Mouse (Mus musculus): ENCODE measurements around the gene Krt28. TPM values are rescaled to one million over a fixed set of nuclear protein-coding genes. Genes with fewer than 3 reads are reported as not detected.
A peak's percentile ranks its signal among the peaks of the same experiment; 100 is the strongest.

Gene Krt28
- polyA plus RNA-seq (2016; fragmentation: Nextera tagmentation; extraction: Ambion mirVana), result 0.20 and 0.39 TPM in 2 replicates

DNA sequence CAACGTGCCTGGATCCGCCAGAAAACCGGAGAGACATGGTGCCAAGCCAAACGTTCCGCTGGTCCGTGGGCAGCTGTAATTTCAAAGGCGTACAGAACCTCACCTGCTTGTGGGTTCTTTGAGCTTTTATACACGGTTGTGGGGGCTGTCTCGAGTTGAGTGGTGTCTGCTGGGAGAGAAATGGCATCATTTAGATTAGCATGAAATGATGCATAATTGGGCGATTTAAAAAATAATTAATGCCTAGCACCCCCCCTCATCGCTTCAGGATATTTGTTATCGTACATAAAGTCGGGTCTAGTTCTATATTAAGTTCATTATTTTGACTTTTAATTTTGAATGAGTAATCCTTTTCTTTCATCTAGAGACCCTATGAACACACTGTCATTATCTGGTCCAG is at the start of gene Krt28:
Krt28 (minus strand) TSS at position 101 of the 400 bp plus-strand sequence.
- no peaks in the 10 kb centered on the region for H3K27me3 ChIP-seq (ENCODE audit: insufficient read depth, poor library complexity, severe bottlenecking)
- no peaks in the 10 kb centered on the region for H3K36me3 ChIP-seq
- H3K27ac ChIP-seq, result no peak within 1 kb of the TSS
- H3K9me3 ChIP-seq, result no peaks in the 10 kb centered on the region
- no peak for DNase-seq (ENCODE audit: low spot score)
- WGBS, result 81% methylated on average over 13 of the region's 13 CpGs
- H3K4me3 ChIP-seq, result no peak within 1 kb of the TSS
- H3K4me1 ChIP-seq, result no peaks in the 10 kb centered on the region

GRCm38 (mm10) chr11:99422159-99422558 is 47.5 kb upstream of the Krt28 start, which contains the start of gene Krt12:
Gene Krt12 (minus strand): TSS chr11:99422259.
- Histone ChIP-seq H3K4me1 (no peaks in the 10 kb centered on the region), H3K27me3 (ENCODE audit: insufficient read depth, poor library complexity, severe bottlenecking) (peaks cover 8% of the 10 kb centered on the region; the same call in 1 of the 2 replicates), H3K9me3 (no peaks in the 10 kb centered on the region), H3K4me3 (no peak within 1 kb of the TSS), H3K27ac (no peak within 1 kb of the TSS), H3K36me3 (no peaks in the 10 kb centered on the region)
- no peak for DNase-seq (ENCODE audit: low spot score)
- WGBS, result 75% methylated on average over 10 of the region's 10 CpGs

GRCm38 (mm10) chr11:99420586-99420985 is 45.9 kb upstream of the Krt28 start:
- Histone ChIP-seq H3K36me3 (no peaks in the 10 kb centered on the region), H3K4me3 (no peak overlapping the region), H3K27me3 (ENCODE audit: insufficient read depth, poor library complexity, severe bottlenecking) (peaks cover 8% of the 10 kb centered on the region; the same call in 1 of the 2 replicates), H3K27ac (no peak overlapping the region), H3K9me3 (no peaks in the 10 kb centered on the region), H3K4me1 (no peaks in the 10 kb centered on the region)
- DNase-seq (ENCODE audit: low spot score), result no peak
- 41% methylated on average over 10 of the region's 10 CpGs for WGBS

DNA sequence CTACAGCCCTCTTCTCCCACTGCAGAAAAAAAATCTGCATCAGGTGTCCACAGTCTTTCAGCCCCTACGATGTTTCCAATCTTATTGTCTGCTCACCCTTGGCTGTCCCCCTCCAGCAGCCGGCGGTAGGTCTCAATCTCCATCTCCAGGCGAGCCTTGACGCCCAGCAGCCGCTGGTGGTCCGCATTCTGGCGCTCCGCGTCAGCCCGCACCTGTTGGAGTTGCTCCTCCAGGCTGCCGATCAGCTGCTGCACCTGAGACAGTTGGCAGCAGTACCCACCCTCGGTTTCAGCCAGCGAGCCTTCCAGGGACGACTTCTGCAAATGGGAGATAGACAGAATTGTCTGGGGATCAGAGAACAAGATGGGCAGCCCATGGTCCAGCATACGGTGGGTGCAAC is 43.1 kb upstream of the Krt28 start:
- Histone ChIP-seq H3K36me3 (no peaks in the 10 kb centered on the region), H3K27ac (no peak overlapping the region), H3K9me3 (no peaks in the 10 kb centered on the region), H3K4me3 (no peak overlapping the region), H3K27me3 (ENCODE audit: insufficient read depth, poor library complexity, severe bottlenecking) (peaks cover 8% of the 10 kb centered on the region; the same call in 1 of the 2 replicates), H3K4me1 (no peaks in the 10 kb centered on the region)
- no peak for DNase-seq (ENCODE audit: low spot score)
- 65% methylated on average over 16 of the region's 16 CpGs for WGBS

DNA sequence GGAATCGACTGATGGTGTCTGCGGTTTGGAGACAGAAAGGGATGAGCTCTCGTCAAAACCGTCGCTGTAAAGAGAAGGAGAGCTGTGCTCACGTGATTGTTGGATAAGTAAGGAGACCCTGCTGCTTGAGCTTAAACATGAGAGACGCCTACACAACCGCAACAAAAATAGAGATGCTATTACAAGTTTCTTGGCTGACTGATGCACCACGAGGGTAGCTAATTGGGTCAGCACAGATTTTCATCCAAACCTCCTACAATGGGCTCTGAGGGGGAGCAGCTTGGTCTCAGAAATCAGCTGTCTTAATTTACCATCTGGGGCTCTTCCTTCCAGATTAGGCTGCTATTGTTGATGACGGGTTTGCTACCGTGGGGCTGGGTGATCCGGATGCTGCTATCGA is 42.2 kb upstream of the Krt28 start:
- Histone ChIP-seq H3K4me3 (no peak overlapping the region), H3K9me3 (no peaks in the 10 kb centered on the region), H3K36me3 (no peaks in the 10 kb centered on the region), H3K27me3 (ENCODE audit: insufficient read depth, poor library complexity, severe bottlenecking) (peaks cover 8% of the 10 kb centered on the region; the same call in 1 of the 2 replicates), H3K4me1 (no peaks in the 10 kb centered on the region), H3K27ac (no peak overlapping the region)
- no peak for DNase-seq (ENCODE audit: low spot score)
- 86% methylated on average over 13 of the region's 13 CpGs for WGBS

GRCm38 (mm10) chr11:99414463-99415147 is 39.9 kb upstream of the Krt28 start:
- no peak overlapping the region for H3K4me3 ChIP-seq
- DNase-seq (ENCODE audit: low spot score), result no peak
- H3K4me1 ChIP-seq, result no peaks in the 10 kb centered on the region
- H3K27ac ChIP-seq, result no peak overlapping the region
- no peaks in the 10 kb centered on the region for H3K9me3 ChIP-seq
- 85% methylated on average over 13 of the region's 13 CpGs for WGBS
- no peaks in the 10 kb centered on the region for H3K36me3 ChIP-seq
- H3K27me3 ChIP-seq (ENCODE audit: insufficient read depth, poor library complexity, severe bottlenecking), result peaks cover 8% of the 10 kb centered on the region; the same call in 1 of the 2 replicates

DNA sequence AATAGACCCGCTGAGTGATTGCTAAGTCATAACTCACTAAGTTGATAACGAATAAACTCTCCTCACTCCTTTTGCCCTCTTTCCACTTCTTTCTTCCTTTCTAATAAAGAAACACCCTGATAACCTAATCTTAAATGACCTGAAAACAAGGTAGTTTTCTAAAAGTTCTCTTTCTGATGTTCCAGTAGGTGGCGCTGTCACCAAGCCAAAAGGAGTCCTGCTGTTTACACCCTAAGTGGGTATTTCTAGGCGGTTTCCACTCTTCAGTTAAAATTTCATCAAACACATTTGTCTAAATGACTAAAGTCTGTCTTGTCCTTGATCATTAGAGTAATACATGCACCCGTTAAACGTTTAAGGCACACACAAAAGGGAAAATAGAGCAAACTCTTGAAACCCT is 38.5 kb upstream of the Krt28 start:
- WGBS, result 20% methylated on average over 6 of the region's 6 CpGs
- Histone ChIP-seq H3K27me3 (ENCODE audit: insufficient read depth, poor library complexity, severe bottlenecking) (peaks cover 7% of the 10 kb centered on the region; the same call in 1 of the 2 replicates), H3K27ac (no peak overlapping the region), H3K9me3 (no peaks in the 10 kb centered on the region), H3K4me1 (no peaks in the 10 kb centered on the region), H3K36me3 (no peaks in the 10 kb centered on the region), H3K4me3 (no peak overlapping the region)
- no peak for DNase-seq (ENCODE audit: low spot score)

DNA sequence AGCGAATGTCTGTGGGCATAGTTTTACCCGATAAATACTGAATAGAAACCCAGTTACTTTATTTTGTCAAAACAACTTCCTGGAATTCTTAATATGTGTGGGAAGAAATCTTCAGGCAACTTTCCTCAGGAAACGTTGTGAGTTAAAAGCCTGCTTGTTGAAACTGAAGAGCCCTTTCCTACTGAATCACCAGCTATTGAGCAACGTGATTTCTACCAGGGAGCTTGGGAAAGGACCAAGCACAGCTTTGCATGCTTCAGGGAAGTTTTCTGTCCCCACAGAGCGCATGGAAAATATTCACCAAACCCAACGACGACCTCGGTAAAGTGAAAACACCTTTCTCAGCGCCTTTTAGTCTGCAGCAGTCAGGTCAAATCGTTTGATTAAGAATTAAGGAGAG is 31.5 kb upstream of the Krt28 start:
- H3K27ac ChIP-seq, result no peak overlapping the region
- DNase-seq (ENCODE audit: low spot score), result no peak
- no peaks in the 10 kb centered on the region for H3K4me1 ChIP-seq
- no peaks in the 10 kb centered on the region for H3K9me3 ChIP-seq
- WGBS, result 71% methylated on average over 10 of the region's 10 CpGs
- H3K4me3 ChIP-seq, result no peak overlapping the region
- no peaks in the 10 kb centered on the region for H3K36me3 ChIP-seq
- 0 out of 2 replicates have a peak, but pooled peaks cover 1% of the 10 kb centered on the region for H3K27me3 ChIP-seq (ENCODE audit: insufficient read depth, poor library complexity, severe bottlenecking)

- 76% methylated on average over 13 of the region's 13 CpGs for WGBS
- H3K9me3 ChIP-seq, result no peaks in the 10 kb centered on the region
- H3K27me3 ChIP-seq (ENCODE audit: insufficient read depth, poor library complexity, severe bottlenecking), result peaks cover 22% of the 10 kb centered on the region
- H3K4me3 ChIP-seq, result no peak overlapping the region
- no peak for DNase-seq (ENCODE audit: low spot score)
- H3K4me1 ChIP-seq, result no peaks in the 10 kb centered on the region
- H3K27ac ChIP-seq, result no peak overlapping the region
- H3K36me3 ChIP-seq, result no peaks in the 10 kb centered on the region
Measured at GRCm38 (mm10) chr11:99399956-99400549, 25.4 kb upstream of the Krt28 start.

- Histone ChIP-seq H3K9me3 (no peaks in the 10 kb centered on the region), H3K4me3 (no peak overlapping the region), H3K4me1 (no peaks in the 10 kb centered on the region), H3K36me3 (no peaks in the 10 kb centered on the region), H3K27ac (no peak overlapping the region), H3K27me3 (ENCODE audit: insufficient read depth, poor library complexity, severe bottlenecking) (peaks cover 22% of the 10 kb centered on the region)
- no peak for DNase-seq (ENCODE audit: low spot score)
- 65% methylated on average over 8 of the region's 8 CpGs for WGBS
Measured at GRCm38 (mm10) chr11:99398832-99399231, 24.1 kb upstream of the Krt28 start.

DNA sequence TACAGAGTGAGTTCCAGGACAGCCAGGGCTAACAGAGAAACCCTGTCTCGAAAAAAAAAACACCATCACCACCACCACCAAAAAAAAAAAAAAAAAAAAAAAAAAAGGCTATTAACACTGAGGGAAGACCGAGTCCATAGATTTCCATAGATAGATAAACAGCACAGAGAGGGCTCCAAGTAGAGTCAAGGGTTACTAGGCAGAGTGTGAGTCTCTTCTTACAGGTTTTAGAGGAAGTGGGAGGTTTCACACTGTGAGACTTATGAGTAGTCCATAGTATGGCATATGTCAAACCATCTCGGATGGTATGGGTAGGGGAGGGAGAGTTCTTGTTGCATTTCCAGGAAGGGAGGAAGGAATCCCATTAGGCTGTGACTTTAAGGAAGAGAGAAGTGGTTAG is 23.4 kb upstream of the Krt28 start:
- Histone ChIP-seq H3K27me3 (ENCODE audit: insufficient read depth, poor library complexity, severe bottlenecking) (peaks cover 22% of the 10 kb centered on the region), H3K27ac (no peak overlapping the region), H3K4me3 (no peak overlapping the region), H3K4me1 (no peaks in the 10 kb centered on the region), H3K9me3 (no peaks in the 10 kb centered on the region), H3K36me3 (no peaks in the 10 kb centered on the region)
- WGBS, result 69% methylated on average over 3 of the region's 3 CpGs
- no peak for DNase-seq (ENCODE audit: low spot score)

DNA sequence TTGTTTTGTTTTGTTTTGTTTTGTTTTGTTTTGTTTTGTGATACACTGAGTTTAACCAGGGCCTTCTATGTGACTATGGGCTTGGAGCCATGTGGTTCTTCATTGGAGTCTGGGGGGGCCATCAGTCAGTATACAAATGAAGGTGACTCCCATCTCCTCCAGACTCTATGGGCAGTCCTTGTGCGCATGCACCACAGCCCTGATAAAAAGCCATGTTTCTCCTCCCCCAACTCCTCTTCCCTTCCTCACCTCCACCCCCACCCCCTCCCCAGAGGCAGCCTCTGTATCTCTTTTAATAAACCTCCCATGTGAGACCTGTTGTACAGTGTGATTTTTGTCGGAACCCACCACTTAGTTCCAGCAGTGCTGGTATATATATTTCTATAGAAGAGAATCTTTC is 22.0 kb upstream of the Krt28 start:
- WGBS, result 75% methylated on average over 2 of the region's 2 CpGs
- Histone ChIP-seq H3K9me3 (no peaks in the 10 kb centered on the region), H3K4me1 (no peaks in the 10 kb centered on the region), H3K36me3 (no peaks in the 10 kb centered on the region), H3K27me3 (ENCODE audit: insufficient read depth, poor library complexity, severe bottlenecking) (peaks cover 22% of the 10 kb centered on the region), H3K4me3 (no peak overlapping the region), H3K27ac (no peak overlapping the region)
- DNase-seq (ENCODE audit: low spot score), result peak; percentile 11

DNA sequence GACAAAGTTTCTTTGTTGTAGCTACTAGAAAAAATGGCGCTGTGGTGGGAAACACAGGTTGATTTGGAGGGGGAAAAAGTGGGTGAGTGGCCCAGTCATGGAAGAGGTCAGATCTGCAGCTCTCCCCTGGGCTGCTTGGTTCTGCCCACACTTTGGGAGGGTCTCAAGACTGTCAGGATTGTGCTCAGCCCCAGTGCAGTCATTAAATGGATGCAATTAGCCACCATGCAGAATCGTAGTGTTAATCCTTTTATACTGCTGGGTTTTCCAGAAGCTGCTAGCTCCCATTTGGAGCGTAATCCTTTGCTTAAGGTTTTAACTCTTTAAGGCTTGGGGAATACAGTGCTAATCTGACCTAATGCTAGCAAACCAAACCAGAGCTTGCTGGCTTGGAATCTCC is 21.3 kb upstream of the Krt28 start:
- Histone ChIP-seq H3K4me1 (no peaks in the 10 kb centered on the region), H3K27ac (no peak overlapping the region), H3K27me3 (ENCODE audit: insufficient read depth, poor library complexity, severe bottlenecking) (peaks cover 19% of the 10 kb centered on the region), H3K9me3 (no peaks in the 10 kb centered on the region), H3K36me3 (no peaks in the 10 kb centered on the region), H3K4me3 (no peak overlapping the region)
- 49% methylated on average over 3 of the region's 3 CpGs for WGBS
- DNase-seq (ENCODE audit: low spot score), result peak; percentile 10

Data from heart, embryonic 10.5 days (tissue).